Mouse (Mus musculus): Measurements from ENCODE around the gene Rab31. TPM values are rescaled to one million over a fixed set of nuclear protein-coding genes. Genes with fewer than 3 reads are reported as not detected.

Rab31 gene
- total RNA-seq, 4 experiments from 2014 or later = 47.3 to 61.1 (median 52.1) TPM

GRCm38 (mm10) chr17:65706220-65706619, 66.3 kb downstream of the Rab31 start:
- DNase-seq (ENCODE audit: low spot score in 2 of 2) = peak; percentile 45 to 64

GRCm38 (mm10) chr17:65703527-65704391, 68.8 kb downstream of the Rab31 start:
- no peak for DNase-seq (ENCODE audit: low spot score in 2 of 2)

- DNase-seq (ENCODE audit: low spot score in 2 of 2) = peak; percentile 75 to 86
Measured at GRCm38 (mm10) chr17:65701797-65702566, 70.6 kb downstream of the Rab31 start.

- DNase-seq (ENCODE audit: low spot score in 2 of 2) = no peak
Measured at GRCm38 (mm10) chr17:65701356-65701755, 71.2 kb downstream of the Rab31 start.

GRCm38 (mm10) chr17:65700060-65700459, 72.5 kb downstream of the Rab31 start:
- DNase-seq (ENCODE audit: low spot score in 2 of 2) = no peak

GRCm38 (mm10) chr17:65697791-65698463, 74.6 kb downstream of the Rab31 start:
- DNase-seq (ENCODE audit: low spot score in 2 of 2) = no peak

GRCm38 (mm10) chr17:65696939-65697338, 75.6 kb downstream of the Rab31 start:
- no peak for DNase-seq (ENCODE audit: low spot score in 2 of 2)

- no peak for DNase-seq (ENCODE audit: low spot score in 2 of 2)
Measured at GRCm38 (mm10) chr17:65692276-65692675, 80.3 kb downstream of the Rab31 start.

GRCm38 (mm10) chr17:65683731-65684130, 88.8 kb downstream of the Rab31 start:
- no peak for DNase-seq (ENCODE audit: low spot score in 2 of 2)

- no peak for DNase-seq (ENCODE audit: low spot score in 2 of 2)
Measured at GRCm38 (mm10) chr17:65683316-65683715, 89.2 kb downstream of the Rab31 start.

- DNase-seq (ENCODE audit: low spot score in 2 of 2) = no peak
Measured at GRCm38 (mm10) chr17:65682071-65682680, 90.4 kb downstream of the Rab31 start.

- no peak for DNase-seq (ENCODE audit: low spot score in 2 of 2)
Measured at GRCm38 (mm10) chr17:65681516-65681915, 91.0 kb downstream of the Rab31 start.

- DNase-seq (ENCODE audit: low spot score in 2 of 2) = no peak
Measured at GRCm38 (mm10) chr17:65680801-65681412, 91.6 kb downstream of the Rab31 start.

GRCm38 (mm10) chr17:65679806-65680446, 92.6 kb downstream of the Rab31 start:
- no peak for DNase-seq (ENCODE audit: low spot score in 2 of 2)

- DNase-seq (ENCODE audit: low spot score in 2 of 2) = no peak
Measured at GRCm38 (mm10) chr17:65677742-65678141, 94.8 kb downstream of the Rab31 start.

GRCm38 (mm10) chr17:65676536-65676935, 96.0 kb downstream of the Rab31 start:
- no peak for DNase-seq (ENCODE audit: low spot score in 2 of 2)

- DNase-seq (ENCODE audit: low spot score in 2 of 2) = no peak
Measured at GRCm38 (mm10) chr17:65675985-65676384, 96.6 kb downstream of the Rab31 start.

- no peak for DNase-seq (ENCODE audit: low spot score in 2 of 2)
Measured at GRCm38 (mm10) chr17:65674710-65675171, 97.8 kb downstream of the Rab31 start.

- DNase-seq (ENCODE audit: low spot score in 2 of 2) = no peak
Measured at GRCm38 (mm10) chr17:65672926-65673325, 99.6 kb downstream of the Rab31 start.

- no peak for DNase-seq (ENCODE audit: low spot score in 2 of 2)
Measured at GRCm38 (mm10) chr17:65669061-65669460, 103.5 kb downstream of the Rab31 start.

All from layer of hippocampus, adult 8-10 months (tissue).